Mouse (Mus musculus): Measurements from ENCODE around the gene Nrp1. TPM values are rescaled to one million over a fixed set of nuclear protein-coding genes. Genes with fewer than 3 reads are reported as not detected.

Nrp1 gene
- polyA plus RNA-seq, 1 experiment from 2014 or later, result 82.2 TPM

DNA sequence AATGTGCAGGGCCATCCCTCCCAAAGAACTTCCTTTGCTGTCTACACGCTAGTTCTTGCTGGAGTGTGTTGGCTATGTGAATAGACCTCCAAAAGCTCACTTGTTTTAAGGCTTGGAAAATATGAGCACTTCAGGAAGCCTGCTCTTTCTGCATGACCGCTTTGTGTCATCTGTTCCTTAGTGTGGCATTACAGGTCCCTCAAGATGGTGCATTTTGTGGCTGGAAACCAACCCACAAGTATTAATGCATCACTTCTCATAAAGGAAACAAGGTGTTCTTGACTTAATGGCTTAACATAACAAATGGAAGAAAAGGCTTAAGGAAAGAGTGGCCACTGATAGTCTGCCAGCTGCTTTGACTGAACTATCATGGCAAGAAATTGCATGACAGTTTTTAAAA is 5.6 kb upstream of the Nrp1 start:
- ATAC-seq (ENCODE audit: low FRiP score) (no peak), DNase-seq (ENCODE audit: low spot score) (peak; percentile 22)
- Histone ChIP-seq H3K4me1 (replicated peaks; ENCODE audit: control insufficient read depth, insufficient read depth, low read length) (peaks cover 13% of the 10 kb centered on the region; the same call in 1 of the 2 replicates), H3K27ac (no peak overlapping the region), H3K36me3 (replicated peaks; ENCODE audit: control insufficient read depth, insufficient read depth) (no peaks in the 10 kb centered on the region), H3K4me2 (replicated peaks) (no peak overlapping the region), H3K4me3 (replicated peaks; ENCODE audit: low read length) (no peak overlapping the region), H3K9ac (no peak overlapping the region), H3K27me3 (ENCODE audit: control insufficient read depth, insufficient read depth, low read length) (0 out of 2 replicates have a peak, but pooled peaks cover 3% of the 10 kb centered on the region), H3K9me3 (ENCODE audit: control insufficient read depth, low read length) (no peaks in the 10 kb centered on the region)
- 89% methylated on average over 2 of the region's 2 CpGs for WGBS

- Histone ChIP-seq H3K27me3 (ENCODE audit: control insufficient read depth, insufficient read depth, low read length) (0 out of 2 replicates have a peak, but pooled peaks cover 3% of the 10 kb centered on the region), H3K4me2 (replicated peaks) (no peak overlapping the region), H3K4me1 (replicated peaks; ENCODE audit: control insufficient read depth, insufficient read depth, low read length) (peaks cover 14% of the 10 kb centered on the region; the same call in 1 of the 2 replicates), H3K36me3 (replicated peaks; ENCODE audit: control insufficient read depth, insufficient read depth) (no peaks in the 10 kb centered on the region), H3K27ac (no peak overlapping the region), H3K9me3 (ENCODE audit: control insufficient read depth, low read length) (no peaks in the 10 kb centered on the region), H3K4me3 (replicated peaks; ENCODE audit: low read length) (no peak overlapping the region), H3K9ac (no peak overlapping the region)
- no peak for ATAC-seq (ENCODE audit: low FRiP score)
- DNase-seq (ENCODE audit: low spot score), result no peak
- WGBS, result 4% methylated on average over 1 of the region's 1 CpGs
Measured at GRCm38 (mm10) chr8:128353999-128354398, 4.4 kb upstream of the Nrp1 start.

- DNase-seq (ENCODE audit: low spot score) (no peak), ATAC-seq (ENCODE audit: low FRiP score) (no peak)
- H3K4me1 ChIP-seq (replicated peaks; ENCODE audit: control insufficient read depth, insufficient read depth, low read length), result peaks cover 14% of the 10 kb centered on the region; the same call in 1 of the 2 replicates
- H3K36me3 ChIP-seq (replicated peaks; ENCODE audit: control insufficient read depth, insufficient read depth), result no peaks in the 10 kb centered on the region
- 0 out of 2 replicates have a peak, but pooled peaks cover 3% of the 10 kb centered on the region for H3K27me3 ChIP-seq (ENCODE audit: control insufficient read depth, insufficient read depth, low read length)
- 100% methylated on average over 1 of the region's 1 CpGs for WGBS
- H3K4me3 ChIP-seq (replicated peaks; ENCODE audit: low read length), result no peak overlapping the region
- H3K27ac ChIP-seq, result no peak overlapping the region
- no peak overlapping the region for H3K9ac ChIP-seq
- H3K4me2 ChIP-seq (replicated peaks), result no peak overlapping the region
- H3K9me3 ChIP-seq (ENCODE audit: control insufficient read depth, low read length), result no peaks in the 10 kb centered on the region
Measured at GRCm38 (mm10) chr8:128355091-128355490, 3.3 kb upstream of the Nrp1 start.

GRCm38 (mm10) chr8:128356170-128356569 is 2.2 kb upstream of the Nrp1 start:
- peak overlapping the region; percentile 99; the same call in 1 of the 2 replicates for H3K4me2 ChIP-seq (replicated peaks)
- 0 out of 2 replicates have a peak, but pooled peaks cover 3% of the 10 kb centered on the region for H3K27me3 ChIP-seq (ENCODE audit: control insufficient read depth, insufficient read depth, low read length)
- no peak overlapping the region for H3K4me3 ChIP-seq (replicated peaks; ENCODE audit: low read length)
- H3K27ac ChIP-seq, result no peak overlapping the region
- no peaks in the 10 kb centered on the region for H3K9me3 ChIP-seq (ENCODE audit: control insufficient read depth, low read length)
- 83% methylated on average over 5 of the region's 5 CpGs for WGBS
- ATAC-seq (ENCODE audit: low FRiP score), result no peak
- no peaks in the 10 kb centered on the region for H3K36me3 ChIP-seq (replicated peaks; ENCODE audit: control insufficient read depth, insufficient read depth)
- no peak overlapping the region for H3K9ac ChIP-seq
- H3K4me1 ChIP-seq (replicated peaks; ENCODE audit: control insufficient read depth, insufficient read depth, low read length), result peaks cover 18% of the 10 kb centered on the region; the same call in 1 of the 2 replicates
- DNase-seq (ENCODE audit: low spot score), result peak; percentile 17

DNA sequence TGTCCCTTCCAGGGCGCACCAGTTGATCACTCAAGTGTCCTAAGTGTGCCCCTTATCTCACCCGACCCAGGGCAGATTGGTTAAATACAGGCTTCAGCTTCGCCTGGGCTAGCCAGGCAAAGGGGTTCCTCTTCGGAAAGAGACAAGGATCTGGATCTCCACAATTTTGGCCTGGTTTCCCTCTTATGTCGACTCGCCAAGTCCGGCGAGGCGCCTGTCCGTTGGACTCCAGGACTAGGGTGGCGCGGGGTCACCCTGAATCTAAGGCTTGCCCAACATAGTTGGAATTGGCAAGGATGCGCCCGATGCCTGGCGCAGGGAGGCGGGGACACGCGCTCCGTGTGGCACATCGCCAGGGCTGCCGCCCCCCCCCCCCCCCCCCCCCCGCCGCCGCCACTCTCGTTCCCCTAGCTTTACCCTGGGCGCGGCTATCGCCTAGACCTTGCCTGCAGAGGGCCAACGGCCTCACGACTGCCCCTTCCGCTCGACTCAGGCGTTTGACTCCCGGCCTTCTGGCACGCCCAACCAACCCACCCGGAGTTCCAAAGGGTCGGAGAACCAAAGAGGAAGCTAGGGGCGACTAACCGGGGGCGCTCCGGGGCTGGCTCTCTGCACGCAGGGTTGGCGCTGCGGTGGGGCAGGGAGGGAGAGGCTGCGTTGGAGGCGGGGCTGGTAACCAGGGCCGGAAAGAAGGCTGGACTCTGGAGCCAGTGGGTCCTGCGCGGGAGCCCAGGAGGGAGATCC is 1.4 kb upstream of the Nrp1 start:
- H3K27ac ChIP-seq, result peak overlapping the region; percentile 89
- peak overlapping the region; percentile 88 for H3K9ac ChIP-seq
- no peaks in the 10 kb centered on the region for H3K9me3 ChIP-seq (ENCODE audit: control insufficient read depth, low read length)
- no peaks in the 10 kb centered on the region for H3K36me3 ChIP-seq (replicated peaks; ENCODE audit: control insufficient read depth, insufficient read depth)
- peaks cover 19% of the 10 kb centered on the region; the same call in 1 of the 2 replicates for H3K4me1 ChIP-seq (replicated peaks; ENCODE audit: control insufficient read depth, insufficient read depth, low read length)
- peak overlapping the region; percentile 60 for H3K4me3 ChIP-seq (replicated peaks; ENCODE audit: low read length)
- 0 out of 2 replicates have a peak, but pooled peaks cover 3% of the 10 kb centered on the region for H3K27me3 ChIP-seq (ENCODE audit: control insufficient read depth, insufficient read depth, low read length)
- peak overlapping the region; percentile 99 for H3K4me2 ChIP-seq (replicated peaks)
- DNase-seq (ENCODE audit: low spot score), result peak; percentile 68
- peak; percentile 83 for ATAC-seq (ENCODE audit: low FRiP score)
- WGBS, result 2% methylated on average over 36 of the region's 49 CpGs

DNA sequence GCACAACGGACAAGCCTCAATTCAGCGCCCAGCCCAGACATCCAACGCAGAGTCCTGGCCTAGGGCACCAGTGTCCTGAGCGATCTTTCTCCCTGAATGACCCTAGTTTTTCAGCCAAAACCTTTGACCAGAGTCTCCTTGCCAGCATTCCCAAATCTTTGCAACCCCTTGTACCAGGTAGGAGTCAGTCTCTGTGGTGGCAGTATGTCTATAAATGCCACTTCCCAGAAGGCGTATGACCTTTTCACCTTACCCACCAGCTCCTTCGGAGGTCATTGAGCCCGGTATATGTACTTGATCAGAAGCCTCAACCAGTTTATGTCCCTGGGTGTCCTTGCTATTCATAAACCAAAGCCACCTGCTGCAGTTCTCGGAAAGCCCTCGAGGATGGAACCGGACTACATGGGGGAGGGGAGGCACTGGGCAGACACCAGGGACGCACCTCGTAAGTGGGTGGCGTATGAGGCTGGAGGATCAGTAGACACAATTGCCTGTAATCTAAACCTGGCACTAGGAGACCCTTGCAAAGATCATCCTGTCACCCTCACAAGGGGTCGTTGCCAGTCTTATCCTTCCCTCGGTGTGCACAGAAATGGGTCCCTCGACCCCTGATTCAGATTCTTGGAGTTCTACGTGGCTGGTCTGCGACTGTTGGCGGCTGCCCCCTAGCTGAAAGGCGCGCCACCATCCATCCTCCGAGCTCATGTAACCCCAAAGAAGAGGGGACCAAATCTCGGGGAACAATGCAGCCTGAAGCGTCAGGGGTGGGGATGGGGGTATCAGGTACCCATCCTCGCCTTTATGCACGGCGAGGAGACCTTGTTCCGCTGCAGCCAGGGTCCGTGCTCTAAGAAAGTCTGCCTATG is 631 bp upstream of the Nrp1 start:
- Histone ChIP-seq H3K9ac (peak overlapping the region; percentile 88), H3K9me3 (ENCODE audit: control insufficient read depth, low read length) (no peaks in the 10 kb centered on the region), H3K4me1 (replicated peaks; ENCODE audit: control insufficient read depth, insufficient read depth, low read length) (peaks cover 21% of the 10 kb centered on the region; the same call in 1 of the 2 replicates), H3K4me3 (replicated peaks; ENCODE audit: low read length) (peak overlapping the region; percentile 60), H3K36me3 (replicated peaks; ENCODE audit: control insufficient read depth, insufficient read depth) (no peaks in the 10 kb centered on the region), H3K4me2 (replicated peaks) (peak overlapping the region; percentile 99), H3K27ac (peak overlapping the region; percentile 89), H3K27me3 (ENCODE audit: control insufficient read depth, insufficient read depth, low read length) (0 out of 2 replicates have a peak, but pooled peaks cover 3% of the 10 kb centered on the region)
- ATAC-seq (ENCODE audit: low FRiP score), result peak; percentile 28
- 1% methylated on average over 29 of the region's 29 CpGs for WGBS
- peak; percentile 77 for DNase-seq (ENCODE audit: low spot score)

DNA sequence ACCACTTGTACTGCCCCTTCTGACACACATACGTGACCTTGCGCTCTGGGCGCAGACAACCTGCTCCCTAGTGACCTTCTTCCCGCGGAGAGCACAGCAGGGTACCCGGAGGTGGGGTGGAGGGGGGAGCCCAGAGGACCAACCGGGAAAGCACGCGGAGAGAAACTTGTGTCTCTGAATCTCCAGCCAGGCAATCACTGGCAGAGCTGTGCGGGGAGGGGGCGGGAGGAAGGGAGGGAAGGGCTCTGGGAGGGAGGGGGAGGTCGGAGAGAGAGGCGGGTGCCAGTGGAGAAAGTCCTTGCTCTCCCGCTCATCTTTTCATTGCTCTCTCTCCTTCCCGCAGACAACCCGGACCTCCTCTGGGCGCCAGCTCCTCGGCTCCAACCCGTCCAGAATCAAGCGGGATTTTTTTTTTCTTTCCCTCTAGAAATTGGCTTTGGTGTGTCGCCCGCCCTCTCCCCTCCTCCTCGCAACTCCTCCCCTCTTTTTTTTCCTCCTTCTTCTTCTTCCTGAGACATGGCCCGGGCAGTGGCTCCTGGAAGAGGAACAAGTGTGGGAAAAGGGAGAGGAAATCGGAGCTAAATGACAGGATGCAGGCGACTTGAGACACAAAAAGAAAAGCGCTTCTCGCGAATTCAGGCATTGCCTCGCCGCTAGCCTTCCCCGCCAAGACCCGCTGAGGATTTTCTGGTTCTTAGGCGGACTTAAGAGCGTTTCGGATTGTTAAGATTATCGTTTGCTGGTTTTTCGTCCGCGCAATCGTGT is 534 bp downstream of the Nrp1 start:
- H3K4me1 ChIP-seq (replicated peaks; ENCODE audit: control insufficient read depth, insufficient read depth, low read length), result peaks cover 26% of the 10 kb centered on the region; the same call in 1 of the 2 replicates
- 0 out of 2 replicates have a peak, but pooled peaks cover 3% of the 10 kb centered on the region for H3K27me3 ChIP-seq (ENCODE audit: control insufficient read depth, insufficient read depth, low read length)
- peak; percentile 53 for ATAC-seq (ENCODE audit: low FRiP score)
- peak; percentile 60 for DNase-seq (ENCODE audit: low spot score)
- H3K4me2 ChIP-seq (replicated peaks), result peak overlapping the region; percentile 99
- WGBS, result under 1% methylated on average over 40 of the region's 41 CpGs
- peak overlapping the region; percentile 88 for H3K9ac ChIP-seq
- peak overlapping the region; percentile 60 for H3K4me3 ChIP-seq (replicated peaks; ENCODE audit: low read length)
- peak overlapping the region; percentile 89 for H3K27ac ChIP-seq
- no peaks in the 10 kb centered on the region for H3K9me3 ChIP-seq (ENCODE audit: control insufficient read depth, low read length)
- H3K36me3 ChIP-seq (replicated peaks; ENCODE audit: control insufficient read depth, insufficient read depth), result no peaks in the 10 kb centered on the region

DNA sequence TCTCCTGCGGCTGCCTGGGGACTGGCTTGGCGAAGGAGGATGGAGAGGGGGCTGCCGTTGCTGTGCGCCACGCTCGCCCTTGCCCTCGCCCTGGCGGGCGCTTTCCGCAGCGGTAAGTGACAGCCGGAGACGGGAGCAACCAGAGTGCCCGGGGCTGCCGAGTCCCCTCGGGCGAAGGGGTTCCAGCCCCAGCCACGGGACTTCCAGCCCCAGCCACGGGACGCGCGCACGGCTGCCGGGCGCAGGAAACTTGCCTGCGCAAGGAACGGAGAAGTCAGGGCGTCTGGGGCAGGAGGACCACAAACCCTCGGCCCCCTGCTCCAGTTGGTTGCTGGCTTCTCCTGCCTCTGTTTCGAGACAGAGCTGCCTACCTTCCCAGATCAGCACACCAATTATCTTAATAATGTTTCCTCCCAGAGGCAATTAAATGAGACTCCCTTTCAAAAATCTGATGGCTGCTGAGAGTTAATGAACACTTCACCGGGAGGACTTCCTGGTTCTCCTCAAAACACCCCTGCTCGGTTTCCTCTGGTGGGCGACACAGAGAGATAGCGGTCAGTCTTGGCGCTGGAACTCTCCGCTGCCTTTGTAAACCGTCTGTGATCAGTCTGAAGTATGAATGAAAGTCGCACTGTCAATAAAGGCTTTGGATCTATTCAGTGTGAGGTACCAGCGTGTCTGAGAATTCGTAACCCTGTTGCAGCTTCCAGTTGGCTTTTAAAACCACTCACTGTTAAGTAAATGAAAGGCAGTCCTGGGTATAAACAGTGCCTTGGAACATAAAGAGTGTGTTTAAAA is 1.3 kb downstream of the Nrp1 start:
- Histone ChIP-seq H3K27ac (peak overlapping the region; percentile 89), H3K36me3 (replicated peaks; ENCODE audit: control insufficient read depth, insufficient read depth) (no peaks in the 10 kb centered on the region; the same call in 1 of the 2 replicates), H3K4me1 (replicated peaks; ENCODE audit: control insufficient read depth, insufficient read depth, low read length) (peaks cover 26% of the 10 kb centered on the region; the same call in 1 of the 2 replicates), H3K4me2 (replicated peaks) (peak overlapping the region; percentile 99), H3K9me3 (ENCODE audit: control insufficient read depth, low read length) (no peaks in the 10 kb centered on the region), H3K9ac (peak overlapping the region; percentile 88), H3K27me3 (ENCODE audit: control insufficient read depth, insufficient read depth, low read length) (0 out of 2 replicates have a peak, but pooled peaks cover 3% of the 10 kb centered on the region), H3K4me3 (replicated peaks; ENCODE audit: low read length) (peak overlapping the region; percentile 60)
- DNase-seq (ENCODE audit: low spot score) (peak; percentile 32), ATAC-seq (ENCODE audit: low FRiP score) (no peak)
- WGBS, result under 1% methylated on average over 35 of the region's 40 CpGs

All from hindbrain, embryonic 14.5 days (tissue).